Mouse (Mus musculus): Measurements from ENCODE around the gene Snrnp70. TPM values are rescaled to one million over a fixed set of nuclear protein-coding genes. Genes with fewer than 3 reads are reported as not detected.
A peak's percentile ranks its signal among the peaks of the same experiment; 100 is the strongest.
"Not testable (repeated sequence)": the region's sequence is repeated elsewhere in the genome, so short reads cannot be mapped to it uniquely, and the experiment has no call there.

The Snrnp70 gene
- polyA plus RNA-seq, 1 experiment from 2014 or later = 148 TPM

- not testable (repeated sequence) for H3K9ac ChIP-seq (ENCODE audit: low read depth, low read length); DNase-seq (ENCODE audit: low spot score); H3K27me3 ChIP-seq (ENCODE audit: insufficient read depth, low read length); H3K9me3 ChIP-seq (replicated peaks; ENCODE audit: low read length); H3K36me3 ChIP-seq (ENCODE audit: insufficient read depth, low read length)
- Histone ChIP-seq H3K4me1 (replicated peaks; ENCODE audit: insufficient read depth, low read length) (peaks cover 11% of the 10 kb centered on the region), H3K4me2 (ENCODE audit: low read length) (peak overlapping the region; percentile 58), H3K27ac (0 out of 2 replicates have a peak overlapping the region, but pooled peaks have one; percentile 79), H3K4me3 (replicated peaks; ENCODE audit: low read depth, low read length) (peak overlapping the region; percentile 45)
- peak; percentile 56 for TF ChIP-seq CTCF (IDR thresholded peaks at IDR 0.05; ENCODE audit: low read depth)
- peak; percentile 22 for ATAC-seq (replicated peaks; ENCODE audit: low FRiP score, low read depth)
- WGBS = 1% methylated on average over 3 of the region's 3 CpGs
Measured at GRCm38 (mm10) chr7:45396337-45396775, 814 bp upstream of the Snrnp70 start.

- TF ChIP-seq CTCF (IDR thresholded peaks at IDR 0.05; ENCODE audit: low read depth) = no peak
- WGBS = 0% methylated on average over 19 of the region's 20 CpGs
- H3K27ac ChIP-seq = peak overlapping the region; percentile 98
- peak overlapping the region; percentile 91 for H3K9ac ChIP-seq (ENCODE audit: low read depth, low read length)
- peak; percentile 62 for ATAC-seq (replicated peaks; ENCODE audit: low FRiP score, low read depth)
- no peaks in the 10 kb centered on the region for H3K27me3 ChIP-seq (ENCODE audit: insufficient read depth, low read length)
- peaks cover 11% of the 10 kb centered on the region for H3K4me1 ChIP-seq (replicated peaks; ENCODE audit: insufficient read depth, low read length)
- peaks cover 18% of the 10 kb centered on the region for H3K36me3 ChIP-seq (ENCODE audit: insufficient read depth, low read length)
- no peaks in the 10 kb centered on the region for H3K9me3 ChIP-seq (replicated peaks; ENCODE audit: low read length)
- DNase-seq (ENCODE audit: low spot score) = peak; percentile 87
- peak overlapping the region; percentile 79 for H3K4me3 ChIP-seq (replicated peaks; ENCODE audit: low read depth, low read length)
- H3K4me2 ChIP-seq (ENCODE audit: low read length) = peak overlapping the region; percentile 88
Measured at GRCm38 (mm10) chr7:45395129-45395541, 407 bp downstream of the Snrnp70 start.

- Histone ChIP-seq H3K4me2 (ENCODE audit: low read length) (no peak overlapping the region), H3K9ac (ENCODE audit: low read depth, low read length) (no peak overlapping the region), H3K9me3 (replicated peaks; ENCODE audit: low read length) (no peaks in the 10 kb centered on the region), H3K36me3 (ENCODE audit: insufficient read depth, low read length) (peaks cover 88% of the 10 kb centered on the region), H3K27ac (no peak overlapping the region), H3K27me3 (ENCODE audit: insufficient read depth, low read length) (no peaks in the 10 kb centered on the region), H3K4me3 (replicated peaks; ENCODE audit: low read depth, low read length) (no peak overlapping the region), H3K4me1 (replicated peaks; ENCODE audit: insufficient read depth, low read length) (no peaks in the 10 kb centered on the region)
- DNase-seq (ENCODE audit: low spot score) (peak; percentile 45), ATAC-seq (replicated peaks; ENCODE audit: low FRiP score, low read depth) (no peak)
- WGBS = 81% methylated on average over 3 of the region's 3 CpGs
- peak; percentile 54; the same call in 1 of the 2 replicates for TF ChIP-seq CTCF (IDR thresholded peaks at IDR 0.05; ENCODE audit: low read depth)
Measured at GRCm38 (mm10) chr7:45386077-45386476, 9.5 kb downstream of the Snrnp70 start.

- Histone ChIP-seq H3K27ac (no peak overlapping the region), H3K9me3 (replicated peaks; ENCODE audit: low read length) (no peaks in the 10 kb centered on the region), H3K9ac (ENCODE audit: low read depth, low read length) (no peak overlapping the region), H3K4me2 (ENCODE audit: low read length) (no peak overlapping the region), H3K27me3 (ENCODE audit: insufficient read depth, low read length) (no peaks in the 10 kb centered on the region), H3K4me1 (replicated peaks; ENCODE audit: insufficient read depth, low read length) (no peaks in the 10 kb centered on the region), H3K36me3 (ENCODE audit: insufficient read depth, low read length) (peaks cover 67% of the 10 kb centered on the region), H3K4me3 (replicated peaks; ENCODE audit: low read depth, low read length) (no peak overlapping the region)
- no peak for TF ChIP-seq CTCF (IDR thresholded peaks at IDR 0.05; ENCODE audit: low read depth)
- DNase-seq (ENCODE audit: low spot score) (no peak), ATAC-seq (replicated peaks; ENCODE audit: low FRiP score, low read depth) (no peak)
- 86% methylated on average over 1 of the region's 1 CpGs for WGBS
Measured at GRCm38 (mm10) chr7:45376057-45376456, 19.5 kb downstream of the Snrnp70 start.

GRCm38 (mm10) chr7:45374620-45375019 is 20.9 kb downstream of the Snrnp70 start:
- no peak for TF ChIP-seq CTCF (IDR thresholded peaks at IDR 0.05; ENCODE audit: low read depth)
- no peaks in the 10 kb centered on the region for H3K27me3 ChIP-seq (ENCODE audit: insufficient read depth, low read length)
- 95% methylated on average over 8 of the region's 8 CpGs for WGBS
- no peak overlapping the region for H3K9ac ChIP-seq (ENCODE audit: low read depth, low read length)
- H3K9me3 ChIP-seq (replicated peaks; ENCODE audit: low read length) = no peaks in the 10 kb centered on the region
- H3K4me1 ChIP-seq (replicated peaks; ENCODE audit: insufficient read depth, low read length) = no peaks in the 10 kb centered on the region; the same call in 1 of the 2 replicates
- DNase-seq (ENCODE audit: low spot score) (no peak), ATAC-seq (replicated peaks; ENCODE audit: low FRiP score, low read depth) (no peak)
- no peak overlapping the region for H3K4me3 ChIP-seq (replicated peaks; ENCODE audit: low read depth, low read length)
- H3K4me2 ChIP-seq (ENCODE audit: low read length) = no peak overlapping the region
- H3K27ac ChIP-seq = no peak overlapping the region
- H3K36me3 ChIP-seq (ENCODE audit: insufficient read depth, low read length) = peaks cover 53% of the 10 kb centered on the region

- Histone ChIP-seq H3K27ac (no peak overlapping the region), H3K4me1 (replicated peaks; ENCODE audit: insufficient read depth, low read length) (peaks cover 3% of the 10 kb centered on the region; the same call in 1 of the 2 replicates), H3K4me3 (replicated peaks; ENCODE audit: low read depth, low read length) (no peak overlapping the region), H3K4me2 (ENCODE audit: low read length) (no peak overlapping the region), H3K9ac (ENCODE audit: low read depth, low read length) (no peak overlapping the region), H3K27me3 (ENCODE audit: insufficient read depth, low read length) (0 out of 2 replicates have a peak, but pooled peaks cover 10% of the 10 kb centered on the region), H3K36me3 (ENCODE audit: insufficient read depth, low read length) (peaks cover 35% of the 10 kb centered on the region), H3K9me3 (replicated peaks; ENCODE audit: low read length) (no peaks in the 10 kb centered on the region)
- no peak for TF ChIP-seq CTCF (IDR thresholded peaks at IDR 0.05; ENCODE audit: low read depth)
- no peak for DNase-seq (ENCODE audit: low spot score)
- no peak for ATAC-seq (replicated peaks; ENCODE audit: low FRiP score, low read depth)
- WGBS = 76% methylated on average over 5 of the region's 5 CpGs
Measured at GRCm38 (mm10) chr7:45372371-45372770, 23.2 kb downstream of the Snrnp70 start.

All from kidney, postnatal 0 days (tissue).